Mouse (Mus musculus) MEL-GATA-1-ER (cell line): ENCODE data around the gene Gm21969.
A peak's percentile ranks its signal among the peaks of the same experiment; 100 is the strongest.

Experiments used
- DNase-seq: peaks from one replicate; pipeline ENCODE4 v3.0.0-alpha.2; 2012; ENCODE audit warnings: low read depth; ENCODE audit errors: extremely low read depth

Gene Gm21969

DNA sequence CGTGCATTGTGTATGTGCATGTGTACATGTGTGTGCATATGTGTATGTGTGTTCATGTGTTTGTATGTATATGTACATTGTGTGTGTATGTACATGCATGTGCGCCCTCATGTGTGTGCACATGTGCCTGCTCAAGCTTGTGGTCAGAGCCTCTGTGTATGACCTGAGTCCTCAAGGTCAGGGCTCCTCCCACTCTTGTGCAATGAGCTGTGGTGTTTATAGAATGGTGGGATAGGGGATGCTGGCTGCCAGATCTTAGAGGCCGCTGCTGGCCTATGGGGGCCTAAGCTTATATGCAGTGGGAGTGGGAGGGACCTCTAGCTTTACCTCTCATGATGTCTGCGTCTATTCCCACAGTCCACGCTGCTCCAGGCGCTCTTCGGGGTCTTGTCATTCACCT lies 17.3 kb upstream of the Gm21969 start:
- DNase-seq: no peak

GRCm38 (mm10) chr4:139587370-139587769 lies 15.6 kb upstream of the Gm21969 start:
- DNase-seq: no peak

- no peak for DNase-seq
Observed at GRCm38 (mm10) chr4:139587773-139588172, 15.2 kb upstream of the Gm21969 start.

DNA sequence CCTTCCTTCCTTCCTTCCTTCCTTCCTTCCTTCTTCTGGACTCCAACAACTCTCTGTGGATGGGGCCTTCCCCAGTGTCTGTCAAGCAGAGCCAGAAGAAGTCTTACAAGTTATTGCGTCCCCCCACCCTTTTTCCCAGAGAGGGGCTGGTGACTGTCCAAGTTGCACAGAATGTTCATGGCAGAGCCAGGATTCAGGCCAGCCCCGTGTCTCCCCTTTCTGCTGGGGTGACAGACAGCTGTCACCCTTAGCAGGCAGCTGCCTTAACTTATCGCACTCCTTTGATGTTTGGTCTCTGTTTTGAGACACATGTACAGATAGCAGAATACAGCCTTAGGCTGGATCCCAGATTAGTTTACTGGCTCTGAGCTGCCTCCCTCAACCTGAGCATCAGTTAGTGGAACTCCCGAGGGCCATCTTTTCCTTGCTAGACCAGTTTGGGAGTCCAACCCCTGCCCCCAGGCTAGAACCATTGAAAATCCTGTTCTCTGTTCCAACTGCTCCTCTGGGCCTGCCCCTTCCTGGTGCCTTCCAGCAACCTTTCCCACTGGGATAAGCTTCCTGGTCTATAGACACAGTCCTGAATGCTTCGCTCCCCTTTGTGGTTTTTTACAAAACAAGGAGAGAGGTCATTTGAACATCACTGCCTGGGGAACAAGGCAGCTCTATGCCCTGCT lies 13.5 kb upstream of the Gm21969 start:
- DNase-seq: no peak

DNA sequence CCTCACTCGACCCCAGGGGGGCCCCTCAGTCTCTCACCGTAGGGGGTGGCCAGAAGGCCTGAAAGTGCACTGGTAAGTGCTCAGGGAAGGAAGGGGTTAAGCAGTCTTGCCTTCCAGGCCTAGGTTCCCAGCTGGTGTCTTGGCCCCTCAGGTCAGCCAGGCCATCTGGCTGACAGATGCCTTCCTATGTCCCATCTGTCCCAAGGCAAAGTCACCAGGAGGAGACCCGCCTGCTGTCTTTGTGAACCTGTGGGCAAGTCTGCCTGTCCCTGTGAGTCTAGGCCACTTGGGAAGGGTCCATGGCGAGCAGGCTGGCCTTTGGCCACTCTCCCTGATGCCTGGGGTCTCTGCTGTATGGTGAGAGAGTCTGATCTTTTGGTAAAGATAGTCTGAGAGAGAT lies 12.5 kb upstream of the Gm21969 start:
- DNase-seq: no peak

DNA sequence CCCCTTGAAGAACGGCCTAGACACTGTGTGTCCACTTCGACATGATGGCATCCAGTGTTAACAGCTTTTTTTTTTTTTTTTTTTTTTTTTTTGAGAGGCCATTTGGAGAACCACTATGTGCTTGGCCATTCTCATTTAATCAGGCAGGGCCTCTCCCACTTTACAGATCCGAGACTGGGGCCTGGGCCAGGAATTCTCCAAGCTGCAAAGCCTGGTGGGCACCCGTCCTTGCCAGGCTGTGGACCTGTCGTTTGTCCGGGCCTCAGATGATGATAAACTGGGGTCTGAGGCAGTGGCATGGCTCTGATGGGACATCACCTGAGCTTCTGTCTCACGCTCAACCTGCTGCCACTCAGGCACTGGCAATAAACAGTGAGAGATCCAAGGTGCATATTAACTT lies 10.1 kb upstream of the Gm21969 start:
- DNase-seq: no peak

DNA sequence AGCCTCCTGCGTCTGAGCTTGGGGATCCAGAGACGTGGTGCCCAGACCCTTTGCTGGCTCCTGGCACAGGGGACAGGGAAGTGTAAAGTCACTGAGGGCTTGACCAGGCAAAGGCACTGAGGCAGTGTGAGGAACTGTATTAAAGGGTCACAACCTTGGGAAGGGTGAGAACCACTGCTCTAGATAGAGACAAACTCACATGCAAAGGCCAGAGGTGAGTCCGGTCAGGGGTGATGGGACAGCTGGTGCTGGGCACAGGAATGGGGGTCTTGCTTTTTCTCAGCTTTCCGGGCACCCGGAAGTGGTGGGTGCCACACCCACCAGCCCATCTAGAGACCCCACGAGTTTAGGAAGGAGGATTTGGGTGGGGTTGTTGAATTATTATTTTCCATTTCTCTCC lies 9.6 kb upstream of the Gm21969 start:
- DNase-seq: no peak

DNA sequence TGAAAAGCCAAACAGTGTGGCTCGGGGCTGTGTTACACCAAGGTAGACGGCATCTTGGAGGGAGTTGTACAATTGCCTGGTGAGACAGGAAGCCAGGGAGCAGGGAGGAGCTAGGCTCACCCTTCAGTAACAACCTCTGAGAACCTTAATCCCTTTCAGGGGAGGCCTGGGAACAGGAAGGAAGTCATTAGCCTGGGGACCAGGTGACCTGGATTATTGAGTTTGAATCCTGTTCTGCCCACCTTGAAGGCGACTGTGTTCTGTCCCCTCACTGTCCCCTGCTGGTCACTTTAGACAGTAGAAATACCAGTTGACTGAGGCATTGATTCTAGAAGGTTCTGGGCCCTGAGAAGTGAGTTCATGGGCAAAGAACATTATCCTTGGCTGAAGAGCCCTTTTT lies 8.9 kb upstream of the Gm21969 start:
- no peak for DNase-seq

DNA sequence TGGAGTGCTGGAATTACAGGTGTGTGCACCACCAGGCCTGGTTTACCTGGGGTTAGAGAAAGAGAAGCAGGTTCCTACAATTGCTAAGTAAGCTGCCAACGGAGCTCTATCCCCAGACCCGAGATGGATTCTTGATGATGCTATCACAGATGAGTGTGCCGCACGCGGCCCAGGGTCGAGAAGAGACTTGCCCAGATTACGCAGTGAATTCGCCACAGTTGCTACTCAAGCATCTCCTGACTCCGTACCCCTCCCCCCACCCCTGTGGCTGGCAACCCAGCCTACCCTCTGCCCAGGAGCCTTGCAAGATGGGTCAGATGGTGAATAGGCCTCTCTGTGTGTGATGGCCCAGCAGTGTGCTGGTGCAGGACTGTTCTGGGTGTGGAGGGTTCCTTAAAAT lies 6.3 kb upstream of the Gm21969 start:
- no peak for DNase-seq

- DNase-seq: no peak
Observed at GRCm38 (mm10) chr4:139597286-139598284, 5.4 kb upstream of the Gm21969 start.

DNA sequence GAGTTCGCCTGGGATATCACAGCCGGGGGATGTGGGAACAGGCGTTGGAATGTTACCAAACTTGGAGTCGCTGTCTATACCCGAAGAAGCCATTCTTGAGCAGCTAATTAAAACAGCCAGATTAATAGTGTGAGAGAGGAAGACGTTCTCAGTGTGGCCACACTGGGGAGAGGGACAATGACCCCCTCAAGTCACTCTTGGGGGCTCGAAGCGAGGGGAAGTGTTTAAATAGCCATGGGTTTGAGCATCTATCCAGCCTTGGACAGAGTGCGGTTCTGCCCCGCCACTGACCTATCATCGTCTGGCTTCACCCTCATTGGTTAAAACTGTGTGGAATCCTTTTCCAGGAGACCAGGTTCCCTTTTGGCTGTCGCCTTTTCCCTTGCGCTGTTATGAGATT lies 4.6 kb upstream of the Gm21969 start:
- no peak for DNase-seq

- no peak for DNase-seq
Observed at GRCm38 (mm10) chr4:139598950-139599518, 4.0 kb upstream of the Gm21969 start.

GRCm38 (mm10) chr4:139601519-139602356 lies 1.2 kb upstream of the Gm21969 start:
- no peak for DNase-seq

- no peak for DNase-seq
Observed at GRCm38 (mm10) chr4:139605216-139605615, 2.2 kb downstream of the Gm21969 start.

GRCm38 (mm10) chr4:139606732-139607131 lies 3.7 kb downstream of the Gm21969 start:
- no peak for DNase-seq

DNA sequence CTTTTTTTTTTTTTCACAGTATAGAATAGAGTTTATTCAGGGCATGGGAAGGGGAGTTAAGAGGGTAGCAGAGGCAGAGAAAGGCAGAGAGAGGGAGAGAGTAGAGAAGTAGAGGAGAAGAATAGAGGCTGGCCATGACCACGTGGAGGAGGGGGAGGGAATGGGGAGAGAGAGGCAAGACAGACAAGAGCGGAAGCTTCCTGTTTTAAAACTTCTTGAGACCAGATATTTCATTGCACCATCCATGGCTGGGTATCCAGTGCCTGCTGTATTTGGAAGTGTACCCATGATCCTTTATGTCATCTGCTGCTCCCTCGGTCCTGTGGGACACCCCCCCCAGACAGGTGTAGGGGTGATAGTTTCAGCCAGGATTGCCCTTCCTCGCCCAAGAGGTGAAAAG lies 6.0 kb downstream of the Gm21969 start:
- DNase-seq: no peak

GRCm38 (mm10) chr4:139610954-139611353 lies 8.0 kb downstream of the Gm21969 start:
- DNase-seq: no peak

GRCm38 (mm10) chr4:139611542-139611953 lies 8.6 kb downstream of the Gm21969 start:
- peak; percentile 33 for DNase-seq

DNA sequence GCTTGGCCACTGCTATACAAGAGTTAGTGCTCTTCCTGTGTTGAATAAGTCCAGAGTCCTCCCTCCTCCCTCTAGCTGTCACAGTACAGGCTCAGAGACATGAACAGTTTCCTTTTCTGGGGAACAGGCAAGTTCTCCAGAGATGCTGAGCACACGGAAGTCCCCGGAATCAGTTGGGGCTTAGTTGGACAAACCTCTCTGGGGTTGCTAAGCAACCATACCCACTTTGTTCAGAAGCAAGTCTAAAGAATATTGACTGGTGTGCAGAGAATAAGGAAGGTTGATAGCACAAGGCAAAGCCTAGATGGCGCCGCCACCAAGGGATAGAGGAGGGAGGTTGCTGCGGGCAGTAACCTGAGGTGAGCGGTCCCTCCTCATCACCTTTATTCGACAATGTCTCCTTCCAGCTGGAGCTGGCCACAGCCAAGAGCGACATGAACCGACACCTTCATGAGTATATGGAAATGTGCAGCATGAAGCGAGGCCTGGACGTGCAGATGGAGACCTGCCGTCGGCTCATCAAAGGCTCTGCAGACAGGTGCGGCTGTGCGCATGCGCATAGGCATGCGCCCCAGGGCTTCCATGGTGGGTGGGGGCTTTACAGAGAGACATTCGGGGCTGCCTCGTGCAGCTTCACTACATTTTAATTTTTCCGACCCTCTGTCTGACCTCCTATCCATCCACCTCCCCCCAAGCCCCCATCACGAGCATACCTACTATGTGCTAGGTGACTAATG lies 11.7 kb downstream of the Gm21969 start:
- DNase-seq: no peak

DNA sequence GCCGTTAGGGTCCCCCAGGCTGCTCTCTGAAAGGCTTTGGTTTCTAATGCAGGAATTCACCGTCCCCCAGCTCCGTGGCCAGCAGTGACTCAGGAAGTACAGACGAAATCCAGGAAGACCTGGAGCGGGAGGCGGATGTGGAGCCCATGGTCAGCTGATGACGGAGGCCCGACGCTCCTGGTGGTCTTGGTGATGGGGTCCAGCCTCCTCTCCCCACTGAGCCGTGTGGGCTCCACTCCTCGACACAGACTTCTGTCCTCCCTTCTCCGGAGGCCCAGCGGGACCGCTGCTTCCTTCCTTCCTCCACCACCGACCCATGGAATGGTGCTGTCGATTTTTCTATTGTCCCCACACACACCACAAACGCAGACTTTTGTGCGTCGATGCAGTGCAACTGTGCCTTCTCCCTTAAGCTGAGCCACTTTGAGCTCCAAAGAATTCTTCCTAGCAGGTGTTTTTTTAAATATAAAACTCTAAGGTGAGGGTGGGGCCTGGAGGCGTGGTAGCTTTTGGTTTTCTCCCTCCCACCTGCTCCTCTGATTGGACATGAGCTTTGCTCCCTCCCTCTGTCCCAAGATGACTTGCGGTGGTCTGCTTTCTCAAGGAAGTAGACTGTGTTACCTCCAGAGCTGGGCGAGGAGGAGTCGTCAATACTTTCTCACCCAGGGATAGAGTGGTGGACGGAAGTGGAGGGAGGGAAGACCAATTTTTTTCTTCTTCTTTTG lies 13.5 kb downstream of the Gm21969 start:
- DNase-seq: no peak
